Mouse (Mus musculus): ENCODE data around the gene Zfp11. TPM values are rescaled to one million over a fixed set of nuclear protein-coding genes. Genes with fewer than 3 reads are reported as not detected.
"Not testable (repeated sequence)": the region's sequence is repeated elsewhere in the genome, so short reads cannot be mapped to it uniquely, and the experiment has no call there.

Zfp11 gene
- polyA plus RNA-seq, 1 experiment from 2014 or later = 6.3 TPM

DNA sequence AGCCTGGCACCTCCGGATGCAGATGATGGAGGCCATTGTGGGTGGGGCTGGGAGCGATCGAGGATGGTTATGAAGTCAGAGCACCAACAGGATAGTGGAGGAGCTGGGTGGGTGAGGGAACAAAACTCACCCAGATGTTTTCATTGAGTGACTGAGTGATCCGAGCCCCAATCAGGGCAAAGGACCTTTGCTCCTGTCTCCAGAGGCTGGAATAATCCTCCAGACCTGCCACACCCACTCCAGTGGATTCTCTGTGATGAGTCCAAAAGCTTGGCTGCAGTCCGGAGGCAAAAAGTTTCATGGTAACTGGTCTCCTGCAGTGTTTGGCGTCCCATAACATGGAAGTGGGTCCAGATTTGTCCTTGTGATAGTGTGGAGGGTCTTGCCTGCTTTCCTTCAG lies 43.8 kb downstream of the Zfp11 start:
- H3K36me3 ChIP-seq (ENCODE audit: insufficient read depth, low read length) = no peaks in the 10 kb centered on the region
- WGBS = 88% methylated on average over 6 of the region's 6 CpGs
- ATAC-seq (ENCODE audit: low FRiP score, low TSS enrichment) = no peak
- H3K9me3 ChIP-seq (ENCODE audit: low read length) = no peaks in the 10 kb centered on the region
- no peak overlapping the region for H3K4me2 ChIP-seq (replicated peaks; ENCODE audit: low read depth, low read length)
- no peak overlapping the region for H3K4me3 ChIP-seq (ENCODE audit: low read length)
- no peak overlapping the region for H3K9ac ChIP-seq (replicated peaks; ENCODE audit: low read length)
- no peak overlapping the region for H3K27ac ChIP-seq (ENCODE audit: low read length)
- H3K27me3 ChIP-seq (ENCODE audit: insufficient read depth, low read length) = no peaks in the 10 kb centered on the region
- H3K4me1 ChIP-seq (ENCODE audit: insufficient read depth, low read length) = no peaks in the 10 kb centered on the region

DNA sequence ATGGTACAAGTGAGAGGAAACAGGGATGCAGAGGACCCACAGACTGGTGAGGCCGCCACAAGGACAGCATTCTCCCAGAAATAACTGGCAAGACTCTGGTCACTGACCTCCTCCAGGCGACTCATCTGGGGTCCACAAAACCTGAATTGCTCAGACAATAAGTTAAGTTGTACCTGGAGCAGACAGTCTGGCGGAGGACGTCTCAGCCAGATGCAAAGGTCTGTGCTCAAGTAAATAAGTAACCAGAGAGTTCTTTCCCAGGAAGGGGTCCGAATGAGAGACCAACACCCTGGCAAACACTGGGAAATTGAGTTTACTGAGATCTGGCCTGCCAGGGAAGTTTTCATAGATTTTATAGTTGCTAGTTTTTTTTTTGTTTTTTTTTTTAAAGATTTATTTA lies 48.5 kb downstream of the Zfp11 start:
- Histone ChIP-seq H3K4me1 (ENCODE audit: insufficient read depth, low read length) (no peaks in the 10 kb centered on the region), H3K9ac (replicated peaks; ENCODE audit: low read length) (no peak overlapping the region), H3K27ac (ENCODE audit: low read length) (peak overlapping the region; percentile 74), H3K9me3 (ENCODE audit: low read length) (no peaks in the 10 kb centered on the region), H3K4me3 (ENCODE audit: low read length) (no peak overlapping the region), H3K36me3 (ENCODE audit: insufficient read depth, low read length) (no peaks in the 10 kb centered on the region), H3K4me2 (replicated peaks; ENCODE audit: low read depth, low read length) (no peak overlapping the region), H3K27me3 (ENCODE audit: insufficient read depth, low read length) (no peaks in the 10 kb centered on the region)
- ATAC-seq (ENCODE audit: low FRiP score, low TSS enrichment) = peak; percentile 65
- 58% methylated on average over 5 of the region's 5 CpGs for WGBS

DNA sequence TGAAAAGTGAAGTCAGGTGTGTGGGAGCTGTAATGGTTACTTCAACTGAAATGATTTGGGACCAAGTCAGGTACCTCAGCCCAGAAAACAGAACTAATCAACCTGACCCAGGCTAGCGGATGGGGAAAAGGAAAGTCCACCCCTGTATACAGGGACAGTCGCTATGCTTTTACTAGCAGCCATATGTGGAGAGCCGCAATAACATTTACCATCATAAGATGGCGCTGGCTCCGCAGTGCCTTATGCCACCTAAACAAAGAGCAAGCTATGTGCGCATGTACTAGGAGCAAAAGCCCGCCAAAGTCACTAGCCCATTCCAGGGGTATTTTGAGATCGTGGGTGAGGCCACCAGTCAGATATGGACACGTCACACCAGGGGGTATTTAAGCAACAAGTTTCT lies 49.3 kb downstream of the Zfp11 start:
- H3K9ac ChIP-seq (replicated peaks; ENCODE audit: low read length); ATAC-seq (ENCODE audit: low FRiP score, low TSS enrichment); H3K9me3 ChIP-seq (ENCODE audit: low read length); H3K4me3 ChIP-seq (ENCODE audit: low read length); H3K27me3 ChIP-seq (ENCODE audit: insufficient read depth, low read length); H3K36me3 ChIP-seq (ENCODE audit: insufficient read depth, low read length); H3K4me1 ChIP-seq (ENCODE audit: insufficient read depth, low read length); H3K27ac ChIP-seq (ENCODE audit: low read length); H3K4me2 ChIP-seq (replicated peaks; ENCODE audit: low read depth, low read length): not testable (repeated sequence)
- WGBS = 66% methylated on average over 9 of the region's 9 CpGs

DNA sequence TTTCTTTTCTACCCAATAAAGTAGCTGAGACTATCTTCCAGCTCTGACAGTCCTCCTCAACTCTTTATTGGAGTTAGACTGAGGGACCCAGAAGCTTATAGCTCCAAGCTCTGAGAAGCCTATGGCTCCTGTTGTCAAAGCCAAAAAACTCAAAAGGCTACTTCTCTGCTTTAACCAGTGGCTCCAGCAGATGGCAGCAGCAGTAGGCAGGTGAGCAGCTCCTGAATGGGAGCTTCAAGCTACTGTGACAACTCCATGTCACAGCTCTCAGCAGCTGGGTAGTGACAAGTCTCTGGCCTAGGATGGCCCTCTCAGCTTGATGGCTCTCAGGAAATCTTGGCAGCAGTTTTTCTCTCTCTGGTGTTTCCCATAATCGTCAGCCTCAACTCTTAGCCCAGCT lies 58.8 kb downstream of the Zfp11 start:
- Histone ChIP-seq H3K4me2 (replicated peaks; ENCODE audit: low read depth, low read length) (no peak overlapping the region), H3K27me3 (ENCODE audit: insufficient read depth, low read length) (no peaks in the 10 kb centered on the region), H3K36me3 (ENCODE audit: insufficient read depth, low read length) (no peaks in the 10 kb centered on the region), H3K9ac (replicated peaks; ENCODE audit: low read length) (no peak overlapping the region), H3K9me3 (ENCODE audit: low read length) (no peaks in the 10 kb centered on the region), H3K27ac (ENCODE audit: low read length) (no peak overlapping the region), H3K4me1 (ENCODE audit: insufficient read depth, low read length) (no peaks in the 10 kb centered on the region), H3K4me3 (ENCODE audit: low read length) (no peak overlapping the region)
- peak; percentile 64; the same call in 1 of the 2 replicates for ATAC-seq (ENCODE audit: low FRiP score, low TSS enrichment)
- 21% methylated on average over 1 of the region's 1 CpGs for WGBS

DNA sequence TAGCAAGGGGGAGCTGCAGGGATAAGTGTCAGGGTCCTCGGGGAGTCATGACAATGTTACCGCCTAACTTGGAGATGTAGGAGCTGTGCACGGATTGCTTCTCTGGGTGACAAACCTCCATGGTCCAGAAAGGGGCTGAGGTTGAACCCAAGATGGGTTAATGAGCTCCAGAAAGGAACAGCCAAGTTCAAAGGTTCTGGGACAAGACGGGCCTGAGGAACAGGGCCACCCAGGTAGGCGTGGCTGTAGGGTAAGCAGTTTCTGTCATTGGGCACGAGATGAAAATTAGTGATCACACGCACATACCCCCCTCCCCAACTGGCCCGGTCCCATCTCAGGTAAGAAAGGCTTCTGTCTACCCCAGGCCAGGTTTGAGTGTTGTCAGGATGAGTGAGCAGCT lies 62.4 kb downstream of the Zfp11 start:
- H3K9me3 ChIP-seq (ENCODE audit: low read length) = no peaks in the 10 kb centered on the region
- no peak overlapping the region for H3K4me3 ChIP-seq (ENCODE audit: low read length)
- no peaks in the 10 kb centered on the region for H3K36me3 ChIP-seq (ENCODE audit: insufficient read depth, low read length)
- H3K27me3 ChIP-seq (ENCODE audit: insufficient read depth, low read length) = no peaks in the 10 kb centered on the region
- no peak overlapping the region for H3K27ac ChIP-seq (ENCODE audit: low read length)
- no peaks in the 10 kb centered on the region for H3K4me1 ChIP-seq (ENCODE audit: insufficient read depth, low read length)
- H3K9ac ChIP-seq (replicated peaks; ENCODE audit: low read length) = no peak overlapping the region
- 83% methylated on average over 8 of the region's 8 CpGs for WGBS
- H3K4me2 ChIP-seq (replicated peaks; ENCODE audit: low read depth, low read length) = no peak overlapping the region
- no peak for ATAC-seq (ENCODE audit: low FRiP score, low TSS enrichment)

Other genes with a start within 250 kb of the Zfp11 start
- 39.1 and 44.0 TPM in 2 replicates for gene Sfswap, start 168.9 kb downstream of the Zfp11 start, polyA plus RNA-seq (2015; fragmentation: Nextera tagmentation; extraction: Ambion mirVana)
- 3.3 and 4.7 TPM in 2 replicates for gene Mmp17, start 85.9 kb downstream of the Zfp11 start, polyA plus RNA-seq (2015; fragmentation: Nextera tagmentation; extraction: Ambion mirVana)
- not detected in 2 replicates for gene Sept14, start 38.4 kb upstream of the Zfp11 start, polyA plus RNA-seq (2015; fragmentation: Nextera tagmentation; extraction: Ambion mirVana)
- 198 and 203 TPM in 2 replicates for gene Mrps17, start 45.4 kb upstream of the Zfp11 start, polyA plus RNA-seq (2015; fragmentation: Nextera tagmentation; extraction: Ambion mirVana)
- 152 and 161 TPM in 2 replicates for gene Nipsnap2, start 55.0 kb upstream of the Zfp11 start, polyA plus RNA-seq (2015; fragmentation: Nextera tagmentation; extraction: Ambion mirVana)
- gene Psph, start 117.3 kb upstream of the Zfp11 start, polyA plus RNA-seq (2015; fragmentation: Nextera tagmentation; extraction: Ambion mirVana) = 60.9 and 61.0 TPM in 2 replicates
- 54.0 and 59.2 TPM in 2 replicates for gene Sumf2, start 176.9 kb upstream of the Zfp11 start, polyA plus RNA-seq (2015; fragmentation: Nextera tagmentation; extraction: Ambion mirVana)
- gene Chchd2, start 217.4 kb upstream of the Zfp11 start, polyA plus RNA-seq (2015; fragmentation: Nextera tagmentation; extraction: Ambion mirVana) = 1,059 and 1,110 TPM in 2 replicates
- gene Zbed5, start 225.6 kb upstream of the Zfp11 start, polyA plus RNA-seq (2015; fragmentation: Nextera tagmentation; extraction: Ambion mirVana) = 6.5 and 7.8 TPM in 2 replicates
- gene Phkg1, start 228.4 kb upstream of the Zfp11 start, polyA plus RNA-seq (2015; fragmentation: Nextera tagmentation; extraction: Ambion mirVana) = 0.21 and 0.28 TPM in 2 replicates
- 4.4 and 4.9 TPM in 2 replicates for gene Nupr1l, start 238.4 kb upstream of the Zfp11 start, polyA plus RNA-seq (2015; fragmentation: Nextera tagmentation; extraction: Ambion mirVana)